Mouse (Mus musculus) heart, embryonic 13.5 days (tissue): ENCODE data around the gene Dync1i1. TPM values are rescaled to one million over a fixed set of nuclear protein-coding genes. Genes with fewer than 3 reads are reported as not detected.
"Not testable (repeated sequence)": the region's sequence is repeated elsewhere in the genome, so short reads cannot be mapped to it uniquely, and the experiment has no call there.

ENCODE experiments used
- ATAC-seq: fragments of 200-750 bp; cut with Nextera tagmentation; 2 replicates; pipeline ENCODE4 v1.8.0; 2017; ENCODE audit warnings: moderate TSS enrichment; ENCODE audit not compliant: insufficient number of reproducible peaks, low FRiP score, low TSS enrichment; ENCODE audit errors: extremely low read depth
- H3K27ac ChIP-seq: fragments of 300-500 bp; sonication (generic); replicated peaks from 2 replicates; pipeline ENCODE4 v1.5.1; 2015; ENCODE audit warnings: moderate library complexity, mild to moderate bottlenecking, inconsistent platforms
- H3K27me3 ChIP-seq: fragments of 300-500 bp; sonication (generic); replicated peaks from 2 replicates; pipeline ENCODE4 v1.6.1; 2015; ENCODE audit warnings: mild to moderate bottlenecking, inconsistent platforms
- H3K36me3 ChIP-seq: fragments of 300-500 bp; sonication (generic); 2 replicates; pipeline ENCODE4 v1.6.1; 2015; ENCODE audit warnings: mild to moderate bottlenecking, inconsistent platforms
- H3K4me1 ChIP-seq: fragments of 300-500 bp; sonication (generic); 2 replicates; pipeline ENCODE4 v1.6.1; 2015; ENCODE audit warnings: inconsistent platforms
- H3K4me2 ChIP-seq: fragments of 300-500 bp; sonication (generic); 2 replicates; pipeline ENCODE4 v1.6.1; 2015; ENCODE audit warnings: inconsistent platforms, mild to moderate bottlenecking, moderate library complexity
- H3K4me3 ChIP-seq: fragments of 300-500 bp; sonication (generic); 2 replicates; pipeline ENCODE4 v1.5.1; 2015; ENCODE audit warnings: moderate library complexity, mild to moderate bottlenecking, inconsistent platforms
- H3K9ac ChIP-seq: fragments of 300-500 bp; sonication (generic); 2 replicates; pipeline ENCODE4 v1.6.1; 2015; ENCODE audit warnings: inconsistent platforms, mild to moderate bottlenecking, moderate library complexity
- H3K9me3 ChIP-seq: fragments of 300-500 bp; sonication (generic); 2 replicates; pipeline ENCODE4 v1.6.1; 2016; ENCODE audit warnings: inconsistent platforms
- WGBS: fragments of 180-500 bp; shearing (Covaris S2); methylation state at CpG from one replicate; pipeline ENCODE4 v1.1.7; 2015; ENCODE audit warnings: mixed read lengths; 5-methylcytosine and 5-hydroxymethylcytosine counted together
- polyA plus RNA-seq: library from polyadenylated mRNA; unstranded; fragments of >200 nt; fragmentation: Nextera tagmentation; extraction: Ambion mirVana; gene quantifications from 2 replicates; pipeline ENCODE4 v1.2.1, GENCODE M21; 2015

The Dync1i1 gene
- polyA plus RNA-seq: 2.9 and 3.4 TPM in 2 replicates

GRCm38 (mm10) chr6:5725611-5726236 lies at the start of gene Dync1i1:
TSS of gene Dync1i1 (plus strand) at chr6:5725639.
- H3K36me3 ChIP-seq: no peaks in the 10 kb centered on the region
- peak; percentile 73; the same call in 1 of the 2 replicates for ATAC-seq
- under 1% methylated on average over 40 of the region's 40 CpGs for WGBS
- no peak within 1 kb of the TSS for H3K27ac ChIP-seq
- peak within 1 kb of the TSS; percentile 73 for H3K9ac ChIP-seq
- no peaks in the 10 kb centered on the region for H3K9me3 ChIP-seq
- peaks cover 12% of the 10 kb centered on the region for H3K4me1 ChIP-seq
- peak within 1 kb of the TSS; percentile 60 for H3K4me3 ChIP-seq
- H3K4me2 ChIP-seq: peak within 1 kb of the TSS; percentile 74
- peaks cover 8% of the 10 kb centered on the region; the same call in 1 of the 2 replicates for H3K27me3 ChIP-seq

GRCm38 (mm10) chr6:5679738-5680137 lies 45.7 kb upstream of the Dync1i1 start:
- no peaks in the 10 kb centered on the region for H3K36me3 ChIP-seq
- H3K9me3 ChIP-seq: no peaks in the 10 kb centered on the region
- no peak for ATAC-seq
- H3K4me2 ChIP-seq: no peak overlapping the region
- 54% methylated on average over 3 of the region's 3 CpGs for WGBS
- no peaks in the 10 kb centered on the region for H3K27me3 ChIP-seq
- peaks cover 2% of the 10 kb centered on the region; the same call in 1 of the 2 replicates for H3K4me1 ChIP-seq
- no peak overlapping the region for H3K9ac ChIP-seq
- H3K27ac ChIP-seq: no peak overlapping the region
- no peak overlapping the region for H3K4me3 ChIP-seq

GRCm38 (mm10) chr6:5701826-5702225 lies 23.6 kb upstream of the Dync1i1 start:
- H3K27ac ChIP-seq: no peak overlapping the region
- no peaks in the 10 kb centered on the region for H3K27me3 ChIP-seq
- 67% methylated on average over 2 of the region's 2 CpGs for WGBS
- H3K4me3 ChIP-seq: no peak overlapping the region
- no peak overlapping the region for H3K4me2 ChIP-seq
- H3K4me1 ChIP-seq: no peaks in the 10 kb centered on the region
- H3K9me3 ChIP-seq: no peaks in the 10 kb centered on the region
- no peak for ATAC-seq
- H3K9ac ChIP-seq: no peak overlapping the region
- H3K36me3 ChIP-seq: no peaks in the 10 kb centered on the region

GRCm38 (mm10) chr6:5707894-5708293 lies 17.5 kb upstream of the Dync1i1 start:
- H3K27me3 ChIP-seq, H3K4me2 ChIP-seq, H3K27ac ChIP-seq, H3K9me3 ChIP-seq, H3K36me3 ChIP-seq, H3K4me1 ChIP-seq, ATAC-seq, H3K9ac ChIP-seq, H3K4me3 ChIP-seq: not testable (repeated sequence)
- 61% methylated on average over 3 of the region's 3 CpGs for WGBS

GRCm38 (mm10) chr6:5710063-5710605 lies 15.3 kb upstream of the Dync1i1 start:
- H3K4me1 ChIP-seq: no peaks in the 10 kb centered on the region
- no peak overlapping the region for H3K4me3 ChIP-seq
- no peaks in the 10 kb centered on the region for H3K9me3 ChIP-seq
- no peak overlapping the region for H3K9ac ChIP-seq
- no peaks in the 10 kb centered on the region for H3K27me3 ChIP-seq
- H3K36me3 ChIP-seq: no peaks in the 10 kb centered on the region
- WGBS: 47% methylated on average over 3 of the region's 3 CpGs
- no peak overlapping the region for H3K4me2 ChIP-seq
- no peak overlapping the region for H3K27ac ChIP-seq
- no peak for ATAC-seq

- no peaks in the 10 kb centered on the region for H3K36me3 ChIP-seq
- H3K4me3 ChIP-seq: no peak overlapping the region
- H3K27me3 ChIP-seq: no peaks in the 10 kb centered on the region
- no peak overlapping the region for H3K4me2 ChIP-seq
- no peak overlapping the region for H3K9ac ChIP-seq
- 64% methylated on average over 3 of the region's 3 CpGs for WGBS
- no peak for ATAC-seq
- 0 out of 2 replicates have a peak, but pooled peaks cover 5% of the 10 kb centered on the region for H3K4me1 ChIP-seq
- H3K27ac ChIP-seq: no peak overlapping the region
- no peaks in the 10 kb centered on the region for H3K9me3 ChIP-seq
These were observed 12.8 kb upstream of the Dync1i1 start for GRCm38 (mm10) chr6:5712620-5713019.

GRCm38 (mm10) chr6:5715101-5715618 lies 10.3 kb upstream of the Dync1i1 start:
- no peaks in the 10 kb centered on the region for H3K27me3 ChIP-seq
- no peak overlapping the region for H3K4me3 ChIP-seq
- no peak for ATAC-seq
- no peak overlapping the region for H3K27ac ChIP-seq
- no peaks in the 10 kb centered on the region for H3K36me3 ChIP-seq
- WGBS: 47% methylated on average over 3 of the region's 3 CpGs
- H3K9ac ChIP-seq: no peak overlapping the region
- 0 out of 2 replicates have a peak, but pooled peaks cover 5% of the 10 kb centered on the region for H3K4me1 ChIP-seq
- no peaks in the 10 kb centered on the region for H3K9me3 ChIP-seq
- no peak overlapping the region for H3K4me2 ChIP-seq

GRCm38 (mm10) chr6:5718955-5719354 lies 6.5 kb upstream of the Dync1i1 start:
- no peak for ATAC-seq
- H3K4me1 ChIP-seq: 0 out of 2 replicates have a peak, but pooled peaks cover 5% of the 10 kb centered on the region
- 63% methylated on average over 2 of the region's 2 CpGs for WGBS

GRCm38 (mm10) chr6:5720716-5721115 lies 4.7 kb upstream of the Dync1i1 start:
- H3K4me2 ChIP-seq, H3K36me3 ChIP-seq, H3K9me3 ChIP-seq, ATAC-seq, H3K27ac ChIP-seq, H3K4me3 ChIP-seq, H3K4me1 ChIP-seq, H3K9ac ChIP-seq, H3K27me3 ChIP-seq: not testable (repeated sequence)

More at GRCm38 (mm10) chr6:5718955-5719354, 6.5 kb upstream of the Dync1i1 start:
- Histone ChIP-seq H3K27ac (no peak overlapping the region), H3K4me3 (no peak overlapping the region), H3K4me2 (no peak overlapping the region), H3K36me3 (no peaks in the 10 kb centered on the region), H3K9me3 (no peaks in the 10 kb centered on the region), H3K27me3 (no peaks in the 10 kb centered on the region), H3K9ac (no peak overlapping the region)

GRCm38 (mm10) chr6:5723986-5724385 lies 1.5 kb upstream of the Dync1i1 start:
- WGBS: 65% methylated on average over 1 of the region's 1 CpGs
- no peak overlapping the region for H3K9ac ChIP-seq
- H3K27ac ChIP-seq: no peak overlapping the region

GRCm38 (mm10) chr6:5726237-5726670 lies 815 bp downstream of the Dync1i1 start:
- Histone ChIP-seq H3K9me3 (no peaks in the 10 kb centered on the region), H3K36me3 (no peaks in the 10 kb centered on the region), H3K9ac (peak overlapping the region; percentile 73), H3K4me1 (peaks cover 12% of the 10 kb centered on the region), H3K4me3 (peak overlapping the region; percentile 60), H3K27me3 (peaks cover 8% of the 10 kb centered on the region; the same call in 1 of the 2 replicates), H3K4me2 (peak overlapping the region; percentile 74), H3K27ac (no peak overlapping the region)
- no peak for ATAC-seq
- 4% methylated on average over 10 of the region's 10 CpGs for WGBS

More at GRCm38 (mm10) chr6:5723986-5724385, 1.5 kb upstream of the Dync1i1 start:
- peaks cover 12% of the 10 kb centered on the region for H3K4me1 ChIP-seq
- H3K4me3 ChIP-seq: no peak overlapping the region
- no peak for ATAC-seq
- peaks cover 8% of the 10 kb centered on the region; the same call in 1 of the 2 replicates for H3K27me3 ChIP-seq
- H3K4me2 ChIP-seq: no peak overlapping the region
- H3K36me3 ChIP-seq: no peaks in the 10 kb centered on the region
- no peaks in the 10 kb centered on the region for H3K9me3 ChIP-seq
